ENCODE assay signal across 18 mouse cellular contexts in the genomic region with DNA sequence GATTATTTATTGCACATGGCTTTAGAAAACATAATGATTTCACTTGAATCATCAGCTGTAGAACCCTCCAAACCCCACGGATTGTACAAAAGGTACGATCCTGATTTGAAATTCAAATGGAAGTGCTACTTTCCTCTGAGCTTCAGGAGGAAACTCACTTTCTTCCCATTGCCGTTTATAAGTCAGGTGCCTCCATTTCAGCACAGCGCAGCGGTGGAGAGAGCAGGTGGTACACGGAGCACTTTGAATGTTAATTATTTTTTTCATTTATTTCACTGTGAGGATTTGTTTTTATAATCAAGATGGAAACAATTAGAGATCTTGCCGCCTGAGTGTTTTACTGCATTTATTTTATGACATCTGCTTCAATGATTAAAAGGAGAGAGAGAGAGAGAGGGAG.
DNase-seq lines count a peak whose midpoint lies in the region; ATAC-seq lines count a peak whose summit lies in the region.
"Had no signal": no experiment of that assay in that cellular context is flagged by ENCODE, and none has a peak within 500 bp of the region (broad histone marks: within the 10 kb centered on the region; RNA-seq: fewer than 3 reads in every experiment).

No protein-coding gene starts in this region.

- H3K9ac ChIP-seq in forebrain, embryonic 14.5 days (ENCODE audit: low read length) = no peak overlapping the region
- H3K9ac ChIP-seq in hindbrain, embryonic 16.5 days (ENCODE audit: low read depth, low read length) = no peak overlapping the region
- no peak overlapping the region for H3K9ac ChIP-seq in hindbrain, embryonic 11.5 days (ENCODE audit: low read depth, low read length)
- no peak overlapping the region for H3K9ac ChIP-seq in midbrain, embryonic 16.5 days (ENCODE audit: low read depth, low read length)
- H3K9ac ChIP-seq in midbrain, embryonic 13.5 days (replicated peaks) = no peak overlapping the region
- no peak overlapping the region for H3K9ac ChIP-seq in neural tube, embryonic 15.5 days (replicated peaks)
- H3K9ac ChIP-seq: embryonic facial prominence, embryonic 13.5 days; heart, embryonic 13.5 days; intestine, embryonic 15.5 days had no signal

- H3K4me1 ChIP-seq in forebrain, embryonic 14.5 days (ENCODE audit: control insufficient read depth, insufficient read depth, low read length) = peaks cover 4% of the 10 kb centered on the region; the same call in 1 of the 2 replicates
- peaks cover 20% of the 10 kb centered on the region for H3K4me1 ChIP-seq in forebrain, embryonic 10.5 days
- peaks cover 3% of the 10 kb centered on the region for H3K4me1 ChIP-seq in hindbrain, embryonic 16.5 days (ENCODE audit: control insufficient read depth, insufficient read depth, low read depth, low read length)
- H3K4me1 ChIP-seq in hindbrain, embryonic 11.5 days (replicated peaks; ENCODE audit: control insufficient read depth, insufficient read depth, low read length) = no peaks in the 10 kb centered on the region
- H3K4me1 ChIP-seq in midbrain, embryonic 16.5 days (ENCODE audit: control insufficient read depth, insufficient read depth, low read length) = peaks cover 3% of the 10 kb centered on the region
- H3K4me1 ChIP-seq in midbrain, embryonic 13.5 days (replicated peaks) = peaks cover 13% of the 10 kb centered on the region
- H3K4me1 ChIP-seq in neural tube, embryonic 15.5 days = peaks cover 5% of the 10 kb centered on the region
- H3K4me1 ChIP-seq: intestine, embryonic 15.5 days had no signal

- no peak overlapping the region for H3K4me2 ChIP-seq in forebrain, embryonic 14.5 days (ENCODE audit: low read length)
- H3K4me2 ChIP-seq in hindbrain, embryonic 16.5 days (ENCODE audit: low read length) = no peak overlapping the region
- H3K4me2 ChIP-seq in hindbrain, embryonic 11.5 days (replicated peaks; ENCODE audit: low read depth, low read length) = no peak overlapping the region
- H3K4me2 ChIP-seq in midbrain, embryonic 16.5 days (ENCODE audit: low read length) = no peak overlapping the region
- no peak overlapping the region for H3K4me2 ChIP-seq in midbrain, embryonic 13.5 days (replicated peaks)
- H3K4me2 ChIP-seq in neural tube, embryonic 15.5 days = no peak overlapping the region
- H3K4me2 ChIP-seq: embryonic facial prominence, embryonic 13.5 days; heart, embryonic 13.5 days; intestine, embryonic 15.5 days had no signal

- H3K9me3 ChIP-seq in forebrain, embryonic 14.5 days (replicated peaks; ENCODE audit: control insufficient read depth, low read length) = no peaks in the 10 kb centered on the region
- no peaks in the 10 kb centered on the region for H3K9me3 ChIP-seq in forebrain, embryonic 10.5 days
- H3K9me3 ChIP-seq in hindbrain, embryonic 16.5 days (ENCODE audit: control insufficient read depth, low read length) = no peaks in the 10 kb centered on the region
- no peaks in the 10 kb centered on the region for H3K9me3 ChIP-seq in hindbrain, embryonic 11.5 days (ENCODE audit: control insufficient read depth, low read length)
- H3K9me3 ChIP-seq in midbrain, embryonic 16.5 days (replicated peaks; ENCODE audit: control insufficient read depth, low read length, poor library complexity, severe bottlenecking) = no peaks in the 10 kb centered on the region
- H3K9me3 ChIP-seq in midbrain, embryonic 13.5 days = no peaks in the 10 kb centered on the region
- H3K9me3 ChIP-seq in neural tube, embryonic 15.5 days (replicated peaks) = no peaks in the 10 kb centered on the region
- H3K9me3 ChIP-seq: embryonic facial prominence, embryonic 13.5 days; heart, embryonic 13.5 days; intestine, embryonic 15.5 days had no signal

- peak; percentile 45 for DNase-seq in forebrain, embryonic 14.5 days (ENCODE audit: low spot score)
- no peak for DNase-seq in forebrain, embryonic 10.5 days (ENCODE audit: extremely low spot score, low spot score)
- DNase-seq in hindbrain, embryonic 11.5 days (ENCODE audit: low spot score) = no peak
- DNase-seq in heart, postnatal 25 days (ENCODE audit: low spot score) = no peak
- DNase-seq: adrenal gland, postnatal 10 days; cerebellum, adult 18-20 months; cerebellum, adult 9-11 months; cerebellum, postnatal 36 days; gastrocnemius, adult 2 months; gastrocnemius, postnatal 25 days; heart, postnatal 4 days had no signal

- H3K27ac ChIP-seq in forebrain, embryonic 14.5 days (ENCODE audit: low read depth, low read length) = no peak overlapping the region
- no peak overlapping the region for H3K27ac ChIP-seq in forebrain, embryonic 10.5 days
- H3K27ac ChIP-seq in hindbrain, embryonic 16.5 days (ENCODE audit: low read depth, low read length) = no peak overlapping the region
- H3K27ac ChIP-seq in hindbrain, embryonic 11.5 days (ENCODE audit: low read depth, low read length) = no peak overlapping the region
- H3K27ac ChIP-seq in midbrain, embryonic 16.5 days (ENCODE audit: low read length) = no peak overlapping the region
- no peak overlapping the region for H3K27ac ChIP-seq in midbrain, embryonic 13.5 days
- H3K27ac ChIP-seq in neural tube, embryonic 15.5 days (replicated peaks) = no peak overlapping the region
- H3K27ac ChIP-seq: embryonic facial prominence, embryonic 13.5 days; gastrocnemius, adult 2 months; heart, embryonic 13.5 days; intestine, embryonic 15.5 days had no signal

- 50% methylated on average over 7 of the region's 7 CpGs for WGBS in forebrain, embryonic 14.5 days
- WGBS in forebrain, embryonic 10.5 days = 81% methylated on average over 7 of the region's 7 CpGs
- WGBS in hindbrain, embryonic 16.5 days = 34% methylated on average over 7 of the region's 7 CpGs
- WGBS in hindbrain, embryonic 11.5 days = 73% methylated on average over 7 of the region's 7 CpGs
- WGBS in midbrain, embryonic 16.5 days = 47% methylated on average over 7 of the region's 7 CpGs
- 58% methylated on average over 7 of the region's 7 CpGs for WGBS in midbrain, embryonic 13.5 days
- 24% methylated on average over 7 of the region's 7 CpGs for WGBS in neural tube, embryonic 15.5 days

- no peaks in the 10 kb centered on the region for H3K27me3 ChIP-seq in forebrain, embryonic 14.5 days (replicated peaks; ENCODE audit: control insufficient read depth, insufficient read depth, low read length)
- H3K27me3 ChIP-seq in forebrain, embryonic 10.5 days (ENCODE audit: poor library complexity, severe bottlenecking) = peaks cover 78% of the 10 kb centered on the region
- no peaks in the 10 kb centered on the region for H3K27me3 ChIP-seq in hindbrain, embryonic 16.5 days (replicated peaks; ENCODE audit: control insufficient read depth, insufficient read depth, low read length)
- no peaks in the 10 kb centered on the region for H3K27me3 ChIP-seq in hindbrain, embryonic 11.5 days (ENCODE audit: control insufficient read depth, insufficient read depth, low read length)
- H3K27me3 ChIP-seq in midbrain, embryonic 16.5 days (ENCODE audit: control insufficient read depth, insufficient read depth, low read depth, low read length) = no peaks in the 10 kb centered on the region
- H3K27me3 ChIP-seq in midbrain, embryonic 13.5 days = no peaks in the 10 kb centered on the region
- no peaks in the 10 kb centered on the region for H3K27me3 ChIP-seq in neural tube, embryonic 15.5 days (replicated peaks)
- H3K27me3 ChIP-seq: embryonic facial prominence, embryonic 13.5 days; heart, embryonic 13.5 days; intestine, embryonic 15.5 days had no signal

- no peak overlapping the region for H3K4me3 ChIP-seq in forebrain, embryonic 14.5 days (ENCODE audit: low read depth, low read length)
- H3K4me3 ChIP-seq in forebrain, embryonic 10.5 days = no peak overlapping the region
- H3K4me3 ChIP-seq in hindbrain, embryonic 16.5 days (ENCODE audit: low read length) = no peak overlapping the region
- H3K4me3 ChIP-seq in hindbrain, embryonic 11.5 days (ENCODE audit: low read depth, low read length) = no peak overlapping the region
- H3K4me3 ChIP-seq in midbrain, embryonic 16.5 days (ENCODE audit: low read depth, low read length) = no peak overlapping the region
- H3K4me3 ChIP-seq in midbrain, embryonic 13.5 days (replicated peaks) = no peak overlapping the region
- no peak overlapping the region for H3K4me3 ChIP-seq in neural tube, embryonic 15.5 days (replicated peaks)
- H3K4me3 ChIP-seq: embryonic facial prominence, embryonic 13.5 days; gastrocnemius, adult 2 months; heart, embryonic 13.5 days; intestine, embryonic 15.5 days had no signal

- no peaks in the 10 kb centered on the region for H3K36me3 ChIP-seq in forebrain, embryonic 14.5 days (ENCODE audit: control insufficient read depth, insufficient read depth, low read length)
- H3K36me3 ChIP-seq in forebrain, embryonic 10.5 days (replicated peaks) = no peaks in the 10 kb centered on the region
- no peaks in the 10 kb centered on the region for H3K36me3 ChIP-seq in hindbrain, embryonic 16.5 days (ENCODE audit: control insufficient read depth, insufficient read depth, low read length)
- no peaks in the 10 kb centered on the region for H3K36me3 ChIP-seq in hindbrain, embryonic 11.5 days (ENCODE audit: control insufficient read depth, insufficient read depth, low read length)
- H3K36me3 ChIP-seq in midbrain, embryonic 16.5 days (ENCODE audit: control insufficient read depth, insufficient read depth, low read length) = no peaks in the 10 kb centered on the region
- H3K36me3 ChIP-seq in midbrain, embryonic 13.5 days = no peaks in the 10 kb centered on the region
- no peaks in the 10 kb centered on the region for H3K36me3 ChIP-seq in neural tube, embryonic 15.5 days
- H3K36me3 ChIP-seq: embryonic facial prominence, embryonic 13.5 days; heart, embryonic 13.5 days; intestine, embryonic 15.5 days had no signal

- no peak for ATAC-seq in forebrain, embryonic 14.5 days
- 0 out of 2 replicates have a peak, but pooled peaks have one; percentile 47 for ATAC-seq in hindbrain, embryonic 16.5 days
- ATAC-seq in hindbrain, embryonic 11.5 days (ENCODE audit: low FRiP score) = no peak
- 0 out of 2 replicates have a peak, but pooled peaks have one; percentile 46 for ATAC-seq in midbrain, embryonic 16.5 days
- no peak for ATAC-seq in midbrain, embryonic 13.5 days
- ATAC-seq in neural tube, embryonic 15.5 days (ENCODE audit: low FRiP score) = 0 out of 2 replicates have a peak, but pooled peaks have one; percentile 56
- ATAC-seq: intestine, embryonic 15.5 days had no signal

- intact Hi-C loops in heart, postnatal 25 days (cut with DNase I) = no loop called here

Comparison
In these comparisons a context has a peak if more than half of its experiments do, and no peak if none do; other contexts are left out.
1. ATAC-seq: peak in hindbrain, embryonic 16.5 days (single experiment), midbrain, embryonic 16.5 days (single experiment) and neural tube, embryonic 15.5 days (single experiment); none in forebrain, embryonic 14.5 days (single experiment), hindbrain, embryonic 11.5 days (single experiment) and midbrain, embryonic 13.5 days (single experiment).